Mouse (Mus musculus) heart, adult 2 months (tissue): ENCODE measurements around the gene Themis2. TPM values are rescaled to one million over a fixed set of nuclear protein-coding genes. Genes with fewer than 3 reads are reported as not detected.
"Not testable (repeated sequence)": the region's sequence is repeated elsewhere in the genome, so short reads cannot be mapped to it uniquely, and the experiment has no call there.

Source experiments
- DNase-seq, 2 experiments: peaks; one replicate each; pipeline ENCODE4 v3.0.0; 2021
- H3K27ac ChIP-seq: fragments of 200-600 bp; 2 replicates; pipeline ENCODE4 v1.8.1; 2022
- H3K27me3 ChIP-seq: fragments of 200-500 bp; 2 replicates; pipeline ENCODE4 v1.6.1; 2012; ENCODE audit warnings: mild to moderate bottlenecking, low read length, inconsistent platforms, mixed read lengths; ENCODE audit not compliant: control insufficient read depth, insufficient read depth
- H3K36me3 ChIP-seq: fragments of 200-500 bp; 2 replicates; pipeline ENCODE4 v1.6.1; 2012; ENCODE audit warnings: low read length, inconsistent platforms; ENCODE audit not compliant: control insufficient read depth, insufficient read depth
- H3K4me1 ChIP-seq: fragments of 200-500 bp; 2 replicates; pipeline ENCODE4 v1.6.1; 2011; ENCODE audit warnings: low read length; ENCODE audit not compliant: control insufficient read depth, insufficient read depth
- H3K4me3 ChIP-seq: fragments of 200-600 bp; 2 replicates; pipeline ENCODE4 v1.8.1; 2022
- H3K79me2 ChIP-seq: fragments of 200-500 bp; replicated peaks from 2 replicates; pipeline ENCODE4 v1.6.1; 2012; ENCODE audit warnings: mild to moderate bottlenecking, inconsistent platforms, low read length, moderate library complexity, mixed read lengths; ENCODE audit not compliant: control insufficient read depth, insufficient read depth
- H3K9ac ChIP-seq: fragments of 200-500 bp; 2 replicates; pipeline ENCODE4 v1.6.1; 2012; ENCODE audit warnings: low read depth, mild to moderate bottlenecking, control low read depth, inconsistent platforms, low read length, mixed read lengths
- CTCF ChIP-seq: fragments of 200-600 bp; IDR thresholded peaks from 2 replicates; pipeline ENCODE4 v1.8.1; 2022; ENCODE audit warnings: antibody characterized with exemption, mild to moderate bottlenecking, moderate library complexity
- EP300 ChIP-seq: fragments of 200-500 bp; IDR thresholded peaks from 2 replicates; pipeline ENCODE4 v1.6.1; 2011; ENCODE audit warnings: low read depth, low read length, control low read depth; ENCODE audit not compliant: insufficient read depth
- POLR2A ChIP-seq: fragments of 200-500 bp; IDR thresholded peaks from 2 replicates; pipeline ENCODE4 v1.6.1; 2011; ENCODE audit warnings: mild to moderate bottlenecking, low read depth, low read length, control low read depth; ENCODE audit not compliant: insufficient read depth
- WGBS: fragments of 180-500 bp; shearing (Covaris S2); methylation state at CpG from one replicate; pipeline ENCODE4 v1.1.7; 2018; 5-methylcytosine and 5-hydroxymethylcytosine counted together
- intact Hi-C: fragments of 180-260 bp; cut with DNase I; formaldehyde crosslinking; loops from one replicate; pipeline ENCODE4 v1.15.1; 2025
- polyA plus RNA-seq: library from polyadenylated mRNA; depleted of rRNA; stranded (reverse); fragments of >200 nt; gene quantifications from 2 replicates; pipeline ENCODE4 v1.2.3, GENCODE M21; 2012
- total RNA-seq, 2 experiments: library from RNA; stranded (reverse); gene quantifications; 2 replicates each; pipeline ENCODE4 v1.2.3; 2021

Themis2 gene
- total and polyA plus RNA-seq, 3 experiments: 1.7 to 4.5 (median 2.1) TPM

DNA sequence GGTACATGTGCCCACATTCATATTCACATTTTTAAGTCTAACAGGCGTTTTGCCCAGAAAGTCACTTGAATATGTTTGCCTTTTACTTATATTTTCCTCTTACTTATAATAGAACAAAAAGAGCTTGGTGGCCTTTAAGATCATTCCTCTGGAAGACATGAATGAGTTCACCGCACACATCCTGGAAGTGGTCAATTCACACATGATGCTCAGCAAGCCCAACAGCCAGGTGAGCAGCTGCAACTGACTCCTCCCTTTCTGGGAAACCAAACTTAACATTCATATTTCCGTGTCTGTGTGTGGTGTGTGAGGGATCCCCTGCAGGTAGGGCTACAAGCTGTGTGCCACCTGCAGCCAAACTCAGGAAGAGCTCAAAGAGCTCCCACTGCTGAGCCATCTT lies 21.3 kb downstream of the Themis2 start:
- TF ChIP-seq CTCF (no peak), EP300 (no peak), POLR2A (no peak)
- Histone ChIP-seq H3K9ac (no peak overlapping the region), H3K36me3 (no peaks in the 10 kb centered on the region), H3K27ac (no peak overlapping the region), H3K79me2 (no peaks in the 10 kb centered on the region), H3K4me3 (no peak overlapping the region), H3K4me1 (no peaks in the 10 kb centered on the region), H3K27me3 (no peaks in the 10 kb centered on the region)
- DNase-seq: no peak
- intact Hi-C loops: no loop called here
- 88% methylated on average over 3 of the region's 3 CpGs for WGBS

DNA sequence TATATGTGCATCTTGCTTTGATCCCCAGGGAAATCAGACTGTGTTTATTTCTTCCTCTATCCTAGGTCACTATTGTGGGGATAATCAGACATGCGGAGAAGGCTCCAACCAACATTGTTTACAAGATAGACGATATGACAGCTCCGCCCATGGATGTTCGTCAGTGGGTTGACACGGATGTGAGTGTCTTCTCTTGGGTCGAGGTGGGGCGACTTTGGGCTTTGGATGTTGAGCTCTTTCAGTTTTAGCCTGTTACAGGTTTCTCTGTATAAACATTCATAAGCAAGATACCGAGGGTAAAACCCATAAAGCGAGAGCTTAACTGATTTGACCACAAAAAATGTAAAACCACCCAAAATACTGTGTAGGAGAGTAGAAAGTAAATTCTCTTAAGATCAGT lies 24.4 kb downstream of the Themis2 start:
- Histone ChIP-seq H3K4me3 (no peak overlapping the region), H3K9ac (no peak overlapping the region), H3K79me2 (no peaks in the 10 kb centered on the region), H3K4me1 (peaks cover 2% of the 10 kb centered on the region), H3K27me3 (no peaks in the 10 kb centered on the region), H3K27ac (no peak overlapping the region), H3K36me3 (no peaks in the 10 kb centered on the region)
- intact Hi-C loops: no loop called here
- WGBS: 90% methylated on average over 9 of the region's 9 CpGs
- no peak for TF ChIP-seq EP300
- TF ChIP-seq CTCF: no peak
- TF ChIP-seq POLR2A: no peak
- DNase-seq: no peak

DNA sequence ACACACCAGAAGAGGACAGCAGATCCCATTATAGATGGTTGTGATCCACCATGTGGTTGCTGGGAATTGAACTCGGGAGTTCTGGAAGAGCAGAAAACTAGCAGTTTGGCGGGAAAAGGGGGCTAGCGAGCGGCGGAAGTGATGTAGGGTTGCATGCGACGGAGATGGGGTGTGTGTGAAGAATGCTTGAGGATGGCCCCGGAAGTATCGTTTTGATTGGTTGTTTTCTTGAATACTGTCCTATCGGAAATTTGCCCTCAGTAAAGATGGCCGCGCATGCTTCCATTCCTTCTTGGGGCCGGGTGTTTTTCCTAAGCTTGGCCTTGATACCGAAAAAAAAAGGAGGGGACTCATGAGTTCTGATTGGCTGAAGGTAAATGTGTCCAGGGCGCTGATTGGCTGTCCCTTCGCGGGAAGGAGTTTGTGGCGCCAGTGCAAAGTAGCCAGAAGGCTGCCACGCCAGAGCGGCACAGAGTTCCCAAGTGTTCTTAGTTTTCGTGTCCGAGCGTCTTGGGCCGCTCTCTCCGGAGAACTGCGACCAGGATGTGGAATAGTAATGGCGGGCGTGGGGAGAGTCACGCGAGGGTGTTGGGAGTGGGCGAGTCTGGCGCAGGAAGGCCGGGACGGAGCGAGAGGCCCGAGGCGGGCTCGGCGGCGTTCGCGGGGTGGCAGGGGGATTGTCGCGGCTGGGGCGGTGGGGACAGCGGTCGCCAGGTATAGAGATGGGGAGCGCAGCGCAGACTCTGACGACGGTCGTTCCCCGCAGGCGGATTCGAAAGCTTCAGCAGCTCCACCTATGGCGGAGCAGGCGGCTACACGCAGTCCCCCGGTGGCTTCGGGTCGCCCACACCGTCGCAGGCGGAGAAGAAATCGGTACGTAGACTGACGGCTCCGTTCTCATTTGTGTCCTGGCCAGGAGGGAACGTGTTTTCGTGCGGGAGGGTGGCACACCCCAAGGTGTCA lies 28.0 kb downstream of the Themis2 start, which contains the start of gene Rpa2:
Rpa2 (plus strand) TSS at position 419 of the 963 bp plus-strand sequence.
- Histone ChIP-seq H3K27me3 (no peaks in the 10 kb centered on the region), H3K79me2 (no peaks in the 10 kb centered on the region), H3K9ac (peak within 1 kb of the TSS; percentile 74), H3K36me3 (no peaks in the 10 kb centered on the region), H3K27ac (peak within 1 kb of the TSS; percentile 74), H3K4me1 (peaks cover 2% of the 10 kb centered on the region), H3K4me3 (peak within 1 kb of the TSS; percentile 64)
- peak; percentile 97 to 98 for DNase-seq
- peak; percentile 48 for TF ChIP-seq POLR2A
- TF ChIP-seq CTCF: no peak
- peak; percentile 76 for TF ChIP-seq EP300
- intact Hi-C loops: no loop called here
- WGBS: under 1% methylated on average over 67 of the region's 71 CpGs

DNA sequence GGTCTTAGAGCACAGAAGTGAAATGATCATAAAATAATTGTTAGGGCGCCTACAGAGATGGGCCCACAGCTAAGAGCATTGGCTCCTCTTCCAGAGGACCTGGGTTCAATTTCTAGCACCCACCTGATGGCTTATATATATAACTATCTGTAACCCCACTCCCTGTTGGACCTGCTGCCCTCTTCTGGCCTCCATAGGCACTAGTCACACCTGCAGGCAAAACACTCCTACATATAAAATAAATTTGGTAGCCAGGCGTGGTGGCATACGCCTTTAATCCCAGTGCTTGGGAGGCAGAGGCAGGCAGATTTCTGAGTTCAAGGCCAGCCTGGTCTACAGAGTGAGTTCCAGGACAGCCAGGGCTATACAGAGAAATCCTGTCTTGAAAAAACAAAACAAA lies 33.1 kb downstream of the Themis2 start:
- WGBS: 94% methylated on average over 3 of the region's 3 CpGs
- H3K9ac ChIP-seq, H3K4me1 ChIP-seq, H3K36me3 ChIP-seq, intact Hi-C loops, H3K79me2 ChIP-seq, H3K27ac ChIP-seq, H3K4me3 ChIP-seq, H3K27me3 ChIP-seq, DNase-seq: not testable (repeated sequence)

DNA sequence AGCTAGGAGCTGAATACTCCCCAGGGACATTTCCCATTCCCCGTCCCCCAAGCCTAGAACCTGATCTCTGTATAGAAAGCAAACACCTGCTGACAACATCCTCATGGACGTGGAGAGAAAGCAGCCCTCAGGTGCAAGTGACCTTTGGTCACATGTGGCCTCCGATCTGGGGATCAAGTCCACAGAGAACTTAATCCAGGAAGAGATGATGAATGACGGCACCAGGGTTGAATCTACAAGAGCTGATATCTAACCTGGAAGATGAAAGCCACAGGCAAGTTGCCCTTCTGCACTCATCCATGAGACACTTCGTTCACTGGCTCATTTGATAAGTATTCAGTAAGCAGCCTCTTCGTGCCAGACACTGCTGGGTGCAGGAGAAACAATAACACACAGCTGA lies 33.6 kb downstream of the Themis2 start:
- H3K27me3 ChIP-seq: no peaks in the 10 kb centered on the region
- DNase-seq: no peak
- intact Hi-C loops: no loop called here
- no peak overlapping the region for H3K27ac ChIP-seq
- TF ChIP-seq EP300 (no peak), CTCF (no peak), POLR2A (no peak)
- H3K4me1 ChIP-seq: no peaks in the 10 kb centered on the region; the same call in 1 of the 2 replicates
- 66% methylated on average over 6 of the region's 6 CpGs for WGBS
- H3K4me3 ChIP-seq: no peak overlapping the region
- no peak overlapping the region for H3K9ac ChIP-seq
- no peaks in the 10 kb centered on the region for H3K36me3 ChIP-seq
- no peaks in the 10 kb centered on the region for H3K79me2 ChIP-seq

DNA sequence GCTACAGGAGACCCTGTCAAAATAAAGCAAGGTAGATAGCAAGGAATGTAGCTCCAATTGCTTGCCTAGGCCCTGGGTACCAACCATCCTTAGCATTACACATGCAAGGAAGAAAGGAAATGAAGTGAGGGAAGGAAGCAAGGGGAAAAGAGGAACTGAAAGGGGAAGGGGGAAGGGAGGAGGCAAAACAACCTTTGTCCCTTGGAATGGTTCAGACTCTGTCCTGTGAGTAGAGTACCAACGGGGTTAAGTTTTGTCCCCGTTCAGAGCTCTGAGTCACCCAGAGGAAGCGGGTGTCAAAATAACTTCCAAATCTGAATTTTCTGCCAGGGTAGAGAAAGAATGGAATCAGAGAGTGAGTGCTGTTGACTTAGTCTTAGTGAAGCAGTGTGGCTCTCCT lies 35.9 kb downstream of the Themis2 start:
- 21% methylated on average over 3 of the region's 3 CpGs for WGBS
- intact Hi-C loops: no loop called here

More for the DNA sequence above, 35.9 kb downstream of the Themis2 start:
- Histone ChIP-seq H3K4me1 (no peaks in the 10 kb centered on the region), H3K79me2 (no peaks in the 10 kb centered on the region), H3K27me3 (no peaks in the 10 kb centered on the region), H3K27ac (no peak overlapping the region), H3K9ac (no peak overlapping the region), H3K4me3 (no peak overlapping the region), H3K36me3 (no peaks in the 10 kb centered on the region)
- DNase-seq: peak in 1 of 2 experiments; percentile 13
- TF ChIP-seq POLR2A (no peak), CTCF (no peak), EP300 (no peak)
